Mouse (Mus musculus) R1 (cell line): ENCODE measurements at regions not wholly inside any gene's neighbourhood (a gene's known extent, or its start where the extent isn't known, plus 50 kb on each side); places are given as distances from the start of the nearest gene placed in this dataset.

ENCODE experiments used
- DNase-seq: peaks from one replicate; pipeline ENCODE4 v3.0.0-alpha.2; 2018; ENCODE audit warnings: low read depth, low spot score

DNA sequence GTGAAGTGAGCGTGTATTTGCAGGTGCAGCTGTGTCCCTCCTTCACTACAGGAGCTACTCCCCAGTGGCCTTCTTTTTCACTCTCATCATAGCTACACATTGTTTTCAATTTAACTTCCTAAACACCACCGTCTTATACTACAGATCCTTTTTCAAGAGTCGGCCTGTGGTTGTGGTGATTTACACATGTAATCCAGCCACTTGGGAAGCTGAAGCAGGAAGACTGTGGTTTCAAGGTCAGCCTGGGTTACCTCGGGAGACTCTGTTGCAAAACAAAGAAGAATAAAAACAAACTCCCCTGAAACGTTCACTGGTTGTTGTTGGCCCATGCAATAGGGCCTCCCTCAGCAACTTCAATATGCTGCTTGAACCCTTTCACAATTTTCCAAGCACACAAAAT, 153.8 kb upstream of the Kcnh8 start:
- no peak for DNase-seq

DNA sequence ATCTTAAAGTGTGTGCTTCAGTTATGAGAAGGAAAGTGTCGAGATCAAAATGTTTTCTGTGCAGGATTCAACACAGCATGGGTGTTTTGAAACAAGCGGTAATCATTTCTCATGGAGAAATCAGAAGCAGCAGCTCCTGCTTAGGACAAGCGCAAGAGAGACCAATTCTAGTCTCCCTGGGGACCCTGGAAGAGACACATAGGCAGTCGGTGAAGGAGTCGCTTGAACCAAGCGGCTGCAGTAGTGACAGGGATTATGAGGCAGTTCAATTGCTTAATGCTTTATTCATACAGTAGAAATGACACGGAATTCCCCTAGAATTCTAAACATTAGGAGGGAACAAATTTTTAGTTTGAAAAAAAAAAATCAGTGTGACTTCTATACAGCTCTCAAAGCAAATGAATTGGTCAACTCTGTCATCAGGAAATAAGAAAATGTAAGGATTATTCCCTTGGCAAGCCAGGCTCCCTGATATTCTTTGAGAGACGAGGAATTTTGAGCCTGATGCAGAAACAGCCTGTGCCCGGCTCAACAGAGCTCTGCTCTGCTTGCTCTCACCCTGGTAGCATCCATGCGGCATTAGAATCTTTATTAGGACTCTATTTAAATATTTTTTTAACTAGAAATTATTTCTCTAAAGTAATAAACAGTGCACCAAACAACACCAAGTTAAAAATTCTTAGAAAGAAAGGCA, 143.1 kb upstream of the Kcnh8 start:
- DNase-seq = no peak

DNA sequence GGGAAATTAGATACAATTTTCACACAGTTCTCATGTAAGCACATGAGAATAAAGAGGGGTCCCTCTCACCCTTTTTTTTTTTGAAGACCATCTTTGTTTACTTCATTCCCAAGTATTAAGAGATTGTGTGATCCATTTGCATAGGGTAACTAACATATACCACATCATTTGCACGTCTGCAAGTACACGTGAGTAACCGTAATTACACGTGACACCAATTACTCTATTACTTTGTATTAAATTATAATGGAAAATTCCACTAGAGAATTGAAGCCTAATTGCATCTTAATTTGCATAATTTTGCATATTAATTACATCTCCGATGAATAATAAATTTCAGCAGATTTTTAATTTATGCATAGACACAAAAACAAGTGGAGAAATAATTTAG, 142.5 kb upstream of the Kcnh8 start:
- no peak for DNase-seq

DNA sequence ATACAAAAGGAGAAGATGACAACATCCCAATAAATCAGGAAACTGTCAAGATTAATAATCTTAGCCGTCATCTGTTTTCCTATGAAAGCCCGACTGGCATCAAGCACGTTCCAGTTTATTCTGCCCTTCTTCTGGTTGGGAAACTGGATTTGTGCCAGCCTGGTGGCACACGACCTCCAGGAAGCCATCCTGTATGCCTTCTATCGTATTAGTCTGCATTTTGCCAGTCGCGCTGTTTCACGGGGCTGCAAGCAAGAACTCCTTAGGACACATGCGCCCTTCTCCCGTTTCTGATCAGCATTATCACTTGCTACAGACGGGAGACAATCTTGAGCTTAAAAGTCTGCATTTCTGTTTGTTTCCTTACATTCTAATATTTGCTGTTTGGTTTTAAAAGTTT, 141.2 kb upstream of the Kcnh8 start:
- DNase-seq = no peak

DNA sequence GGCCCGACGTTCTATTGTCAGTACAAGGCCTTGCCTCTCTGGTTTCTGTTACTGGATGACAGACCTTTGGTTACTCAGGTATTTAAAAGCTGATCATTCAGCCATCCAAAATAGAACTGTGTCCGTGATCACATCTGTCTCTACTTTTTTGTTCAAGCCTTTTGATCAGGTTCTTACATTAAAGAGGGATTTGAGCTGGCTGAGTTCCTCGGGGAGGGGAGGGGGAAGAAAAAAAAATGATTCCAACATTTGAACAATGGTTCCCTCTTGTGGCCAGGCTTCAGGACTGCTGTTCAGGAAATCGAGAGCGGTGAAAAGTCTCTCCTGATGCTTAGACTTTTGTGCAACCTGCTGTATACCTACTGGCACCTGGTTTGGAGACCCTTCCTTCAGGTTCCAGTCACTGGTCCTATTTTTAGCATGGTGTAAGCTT, 140.8 kb upstream of the Kcnh8 start:
- DNase-seq = peak; percentile 49

DNA sequence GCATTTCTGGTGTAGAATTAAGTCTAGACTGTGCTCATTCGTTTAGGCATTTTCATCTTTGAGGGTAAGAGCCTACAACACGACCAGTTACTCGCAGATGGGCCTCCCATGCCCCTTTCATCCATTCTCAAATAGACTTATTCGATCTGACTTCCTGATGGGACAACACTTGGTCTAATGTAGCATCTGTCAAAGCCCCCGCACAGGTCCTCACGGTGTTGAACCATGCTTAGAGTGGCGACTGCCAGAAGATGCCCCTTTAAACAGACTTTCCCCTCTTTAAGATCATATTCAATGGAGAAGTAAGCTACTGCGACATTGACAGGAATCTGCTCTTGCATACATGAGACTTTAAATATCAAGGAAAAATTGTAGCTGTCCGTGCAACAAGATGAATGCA, 140.1 kb upstream of the Kcnh8 start:
- no peak for DNase-seq

DNA sequence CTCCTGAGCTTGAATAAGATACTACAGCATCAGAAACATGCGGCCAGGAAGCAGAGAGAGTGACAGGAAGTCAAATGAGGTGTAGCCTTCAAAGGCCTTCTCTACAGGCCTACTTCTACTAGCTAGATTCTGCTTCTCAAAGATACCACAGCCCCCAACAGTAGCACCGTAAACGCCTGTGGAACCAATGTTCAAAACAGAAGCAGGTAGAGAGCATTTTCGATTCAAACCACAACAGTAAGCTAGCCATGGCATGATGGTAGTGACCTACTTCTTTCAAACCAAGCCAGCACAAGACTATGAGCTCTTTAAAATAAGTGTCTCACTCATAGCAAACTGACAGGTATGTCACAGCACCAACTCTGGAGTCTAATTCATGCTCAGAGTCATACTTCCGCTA, 134.0 kb upstream of the Kcnh8 start:
- DNase-seq = no peak

DNA sequence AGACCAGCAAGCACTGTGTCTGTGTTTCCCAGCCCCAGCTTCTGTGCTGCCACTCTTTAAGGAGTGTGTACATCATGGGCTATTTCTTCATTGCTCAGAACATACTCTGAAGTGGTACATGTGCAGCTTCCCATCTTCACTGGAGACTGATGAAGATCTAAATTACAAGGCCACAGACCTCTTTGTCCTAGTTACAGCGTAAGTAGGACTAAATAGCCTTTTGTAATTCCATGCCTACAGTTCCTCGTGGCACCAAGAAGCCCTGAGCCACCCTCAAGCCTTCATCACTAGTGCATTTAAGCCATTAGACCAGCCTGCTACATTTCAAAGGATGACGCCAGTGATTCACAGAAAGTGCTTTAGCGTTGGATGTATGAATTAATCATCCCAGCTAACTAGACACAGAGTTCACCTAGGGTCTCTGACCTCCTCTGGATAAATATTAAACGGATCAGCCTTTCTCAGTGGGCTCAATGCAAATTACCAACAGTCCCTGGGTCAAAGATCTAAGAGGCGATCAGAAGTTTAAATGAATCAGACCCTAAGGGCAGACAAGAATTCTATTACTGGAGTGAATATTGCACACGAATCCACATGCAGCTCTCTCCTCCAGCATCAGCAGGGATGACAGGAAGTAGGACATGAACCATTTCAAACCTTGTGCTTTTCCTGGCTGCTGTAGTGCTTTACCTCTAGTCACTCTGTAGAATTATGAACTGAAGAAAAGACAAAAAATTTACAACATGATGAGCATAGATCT, 123.0 kb upstream of the Kcnh8 start:
- DNase-seq = no peak

DNA sequence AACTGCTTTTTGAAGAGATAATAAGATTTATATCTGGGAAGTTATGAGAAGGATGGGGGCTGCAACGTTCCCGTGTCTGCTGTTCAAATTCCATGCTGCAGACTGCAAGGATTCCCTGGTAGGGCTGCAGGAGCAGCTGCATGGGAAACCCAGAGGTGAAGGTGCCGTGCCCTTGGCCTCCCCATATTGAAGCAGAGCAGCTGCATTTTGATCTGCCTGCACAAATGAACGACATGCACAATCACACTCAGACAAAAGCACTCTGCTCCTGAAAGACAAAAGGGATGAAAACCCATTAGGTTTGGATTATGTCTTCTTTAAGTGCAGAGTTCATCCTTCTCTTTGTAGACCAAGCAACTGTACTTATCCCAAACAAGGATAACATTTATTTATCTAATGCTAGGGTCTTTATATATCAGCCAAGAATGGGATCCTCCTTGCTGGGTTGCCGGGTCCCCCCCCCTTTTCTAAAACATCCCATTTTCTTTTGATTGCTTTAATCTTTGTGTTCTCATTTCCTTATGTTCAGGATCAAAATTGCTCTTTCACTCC, 122.3 kb upstream of the Kcnh8 start:
- DNase-seq = no peak

DNA sequence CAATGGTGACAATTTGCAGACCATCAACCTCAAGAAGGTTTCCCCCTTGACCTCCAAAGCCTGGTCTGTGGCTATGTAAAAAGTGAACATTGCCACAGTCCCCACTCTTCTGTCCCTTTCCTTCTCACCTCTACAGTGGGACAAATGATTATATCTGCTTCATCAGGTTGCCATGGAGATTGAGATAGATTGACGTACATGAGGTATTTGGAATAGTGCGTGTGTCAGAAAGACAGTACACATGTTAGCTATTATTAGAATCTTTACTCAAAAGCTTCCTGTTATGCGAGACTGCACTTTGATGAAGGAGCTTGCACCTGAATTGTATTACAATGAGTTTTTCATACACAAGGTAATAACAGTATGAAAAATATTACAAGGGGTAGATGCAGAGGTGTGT, 95.7 kb upstream of the Kcnh8 start:
- DNase-seq = no peak

DNA sequence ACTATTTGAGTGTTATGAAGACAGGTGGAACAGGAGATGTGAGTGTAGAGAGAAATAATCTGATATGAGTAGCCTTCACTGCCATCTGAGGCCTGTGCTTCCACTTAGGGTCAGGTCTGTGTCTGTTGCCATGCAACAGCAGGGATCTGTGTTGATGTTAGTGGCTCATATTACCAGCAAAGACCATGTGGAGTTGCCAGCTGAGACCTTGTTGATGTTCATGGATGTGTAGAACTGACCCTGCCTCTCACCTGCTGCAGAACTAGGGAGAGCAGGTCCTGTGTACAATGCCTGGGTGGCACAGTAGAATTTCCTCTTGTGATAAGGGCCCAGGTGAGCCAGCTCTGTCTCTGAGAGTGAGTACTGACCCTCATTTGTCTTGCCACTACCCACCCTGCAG, 72.2 kb upstream of the Kcnh8 start:
- no peak for DNase-seq
